Mouse (Mus musculus) megakaryocyte progenitor cell, adult 5-6 weeks (primary cell): ENCODE data around the gene Gm28372. TPM values are rescaled to one million over a fixed set of nuclear protein-coding genes. Genes with fewer than 3 reads are reported as not detected.
A peak's percentile ranks its signal among the peaks of the same experiment; 100 is the strongest.
"Not testable (repeated sequence)": the region's sequence is repeated elsewhere in the genome, so short reads cannot be mapped to it uniquely, and the experiment has no call there.

Experiments
- ATAC-seq: replicated peaks from 2 replicates; pipeline ENCODE4 v1.8.0; 2016; ENCODE audit warnings: mild to moderate bottlenecking, moderate TSS enrichment, inconsistent platforms; ENCODE audit not compliant: poor library complexity
- total RNA-seq, 2 experiments: library from RNA; stranded (forward) in 1 of 2; stranded (reverse) in 1 of 2; fragments of 157-497, 149-512 nt in 1 of 2; fragments of 200-1000 nt in 1 of 2; gene quantifications; 2 replicates each; pipeline versions ENCODE4 v1.2.3 to v1.2.4; 2015 to 2017

Gm28372 gene
- total RNA-seq (2015) (not detected in 2 replicates), total RNA-seq (2017) (not detected in 2 replicates)

DNA sequence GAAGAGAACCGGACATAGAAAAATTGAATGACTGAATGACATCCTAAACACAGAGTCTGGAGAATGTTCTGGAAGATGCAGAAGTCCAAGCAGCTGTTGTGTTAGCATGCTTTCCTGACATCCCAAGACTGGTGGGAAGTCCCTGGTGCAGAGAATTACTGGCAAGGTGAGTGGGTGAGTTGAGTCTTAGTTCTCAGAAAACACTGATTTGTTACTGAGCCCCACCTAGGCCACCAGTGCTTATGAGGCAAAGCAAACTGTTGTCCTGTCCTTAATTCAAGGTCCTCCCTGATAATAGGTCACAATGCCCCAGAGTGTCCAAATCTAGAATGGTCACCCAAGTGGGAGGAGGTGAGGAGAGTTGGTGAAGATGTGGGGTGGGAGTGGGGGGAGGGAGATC lies at the start of gene Gm28372, which contains the start of gene 1700020A23Rik:
Gm28372 (plus strand) TSS at position 301 of the 400 bp plus-strand sequence.
1700020A23Rik (plus strand) TSS at position 321 of the 400 bp plus-strand sequence.
- no peak for ATAC-seq

DNA sequence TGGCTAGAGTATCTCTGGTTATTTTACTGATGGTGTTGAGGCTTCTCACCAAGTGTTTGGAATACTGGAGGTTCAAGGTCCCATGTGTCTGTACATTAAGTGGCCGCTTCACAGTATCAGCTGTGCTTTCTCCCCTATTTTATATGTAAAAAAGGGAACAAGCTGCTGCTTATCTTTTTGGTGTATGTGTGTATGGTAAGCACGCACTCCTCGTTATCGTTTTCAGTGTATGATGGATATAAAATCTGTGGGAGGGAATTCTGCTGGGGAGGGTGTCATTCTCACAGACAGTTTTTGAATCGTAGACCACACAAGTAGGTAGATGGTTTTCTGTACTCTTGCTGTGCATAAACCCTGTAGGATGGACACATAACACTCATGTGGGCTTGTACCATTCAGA lies 47.5 kb upstream of the Gm28372 start:
- no peak for ATAC-seq

DNA sequence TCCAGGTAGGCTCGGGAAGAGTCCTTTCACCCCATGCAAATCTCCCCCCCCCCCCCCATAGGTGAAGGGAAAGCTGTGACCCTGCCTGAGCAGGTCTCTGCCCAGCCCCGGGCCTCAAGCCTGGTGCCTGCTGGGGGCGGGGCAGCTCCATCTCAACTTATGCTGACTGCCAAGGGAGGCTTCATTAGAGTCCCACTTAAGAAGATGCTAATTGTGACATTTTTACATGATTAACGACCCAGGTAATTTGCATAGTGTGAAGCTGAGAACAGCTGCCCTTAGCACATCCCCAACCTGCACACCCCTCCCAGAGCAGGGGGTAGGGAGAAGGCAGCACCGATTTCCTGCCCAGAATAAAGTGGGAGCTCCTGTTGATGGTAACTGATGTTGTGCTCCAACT lies 46.2 kb upstream of the Gm28372 start:
- ATAC-seq, result no peak

DNA sequence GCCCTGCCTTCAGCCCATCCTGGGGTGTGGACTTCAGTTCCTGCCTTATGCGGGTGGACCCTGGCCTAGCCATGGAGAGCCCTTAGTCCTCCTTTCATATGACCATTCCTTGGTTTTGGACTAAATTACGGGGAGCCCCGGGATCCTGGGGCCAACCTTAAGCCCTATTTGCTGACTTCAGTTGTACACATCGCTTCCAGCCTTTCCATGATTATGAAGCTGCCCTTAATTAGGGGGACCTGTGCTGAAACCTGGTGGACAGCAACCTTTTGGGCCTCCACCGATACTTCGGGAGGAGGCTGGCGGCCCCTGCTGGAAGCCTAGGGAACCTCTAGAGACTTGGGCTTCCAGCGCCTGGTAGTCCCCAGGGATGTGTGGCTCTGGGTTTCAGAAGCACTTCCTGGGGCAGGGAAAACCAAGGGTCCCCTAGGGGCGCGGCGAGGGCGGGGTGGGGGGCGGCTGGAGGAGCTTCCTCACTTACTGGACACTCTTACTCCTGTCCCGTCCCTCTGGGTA lies 42.5 kb upstream of the Gm28372 start:
- ATAC-seq, result peak; percentile 79

DNA sequence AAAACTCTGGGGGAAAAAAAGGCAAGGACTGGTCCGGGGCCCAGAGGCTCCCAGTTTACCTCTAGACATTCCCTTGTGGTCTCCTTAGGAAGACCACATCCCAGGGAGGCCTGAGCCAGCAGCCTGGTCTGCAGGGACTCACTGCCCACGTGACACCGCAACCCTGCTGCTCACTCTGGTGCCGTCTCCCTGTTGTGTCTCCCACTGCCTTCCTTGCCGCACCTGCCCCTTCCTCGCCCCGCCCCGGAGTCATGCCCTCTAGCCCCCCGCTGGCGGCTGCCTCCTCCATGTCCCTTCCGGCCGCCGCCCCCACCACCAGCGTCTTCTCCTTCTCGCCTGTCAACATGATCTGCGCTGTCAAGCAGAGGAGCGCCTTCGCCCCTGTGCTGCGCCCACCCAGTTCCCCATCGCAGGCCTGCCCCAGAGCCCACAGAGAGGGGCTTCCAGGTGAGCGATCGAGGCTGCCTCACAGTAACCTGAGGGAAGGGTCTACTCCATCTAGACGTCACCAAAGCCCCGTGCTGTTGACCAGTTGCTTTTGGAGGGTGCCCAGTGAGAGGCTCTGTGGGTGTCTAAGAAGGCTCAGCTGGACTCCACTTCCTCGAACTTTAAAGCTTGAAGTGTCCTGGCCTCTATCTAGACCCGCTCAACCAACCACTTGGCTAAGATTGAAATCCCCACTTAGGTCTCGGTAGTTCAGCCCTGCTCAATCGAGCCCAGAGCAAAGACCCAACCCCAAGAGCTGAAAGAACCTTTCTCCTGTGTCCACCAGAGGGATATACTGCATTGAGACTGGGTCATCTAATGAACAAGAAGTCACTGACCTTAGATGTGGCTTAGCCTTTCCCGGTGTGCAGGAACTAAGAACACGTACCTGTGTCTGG lies 39.6 kb upstream of the Gm28372 start:
- peak; percentile 33 for ATAC-seq

DNA sequence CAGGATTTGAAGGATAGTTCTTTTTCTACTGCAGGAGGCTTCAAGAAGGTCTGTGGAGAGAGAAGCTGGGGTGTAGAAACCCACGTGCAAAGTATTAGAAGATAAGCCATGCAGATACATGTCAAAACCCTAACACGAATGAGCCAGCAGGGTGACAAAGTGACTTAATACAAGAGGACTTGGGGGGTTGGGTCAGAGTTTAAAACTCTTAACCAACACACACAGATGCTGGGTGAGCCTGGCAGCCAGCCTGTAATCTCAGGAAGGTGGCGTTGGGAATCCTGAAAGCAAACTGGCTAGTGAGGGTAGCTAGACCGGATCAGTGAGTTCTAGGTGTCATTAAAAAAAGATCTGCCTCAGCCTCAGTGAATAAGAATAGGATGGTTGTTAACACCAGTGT lies 37.7 kb upstream of the Gm28372 start:
- no peak for ATAC-seq

DNA sequence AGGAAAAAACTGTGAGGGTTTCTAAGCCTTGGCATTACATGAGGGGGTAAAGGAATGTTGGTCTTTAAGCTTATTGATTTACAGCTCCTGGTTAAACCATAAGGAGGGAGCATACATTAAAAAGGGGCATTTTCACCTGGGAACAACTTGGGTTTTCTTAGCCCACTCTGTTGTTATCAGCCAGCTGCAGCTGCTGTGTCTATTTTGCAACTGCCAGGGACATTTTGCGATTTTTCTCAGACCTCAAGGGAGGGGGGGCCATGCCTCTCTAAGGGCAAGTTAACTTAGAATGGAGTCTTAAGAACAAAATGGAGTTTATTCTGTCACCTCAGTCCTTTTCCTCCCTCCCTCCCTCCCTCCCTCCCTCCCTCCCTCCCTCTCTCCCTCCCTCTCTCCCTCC lies 32.0 kb upstream of the Gm28372 start:
- not testable (repeated sequence) for ATAC-seq

DNA sequence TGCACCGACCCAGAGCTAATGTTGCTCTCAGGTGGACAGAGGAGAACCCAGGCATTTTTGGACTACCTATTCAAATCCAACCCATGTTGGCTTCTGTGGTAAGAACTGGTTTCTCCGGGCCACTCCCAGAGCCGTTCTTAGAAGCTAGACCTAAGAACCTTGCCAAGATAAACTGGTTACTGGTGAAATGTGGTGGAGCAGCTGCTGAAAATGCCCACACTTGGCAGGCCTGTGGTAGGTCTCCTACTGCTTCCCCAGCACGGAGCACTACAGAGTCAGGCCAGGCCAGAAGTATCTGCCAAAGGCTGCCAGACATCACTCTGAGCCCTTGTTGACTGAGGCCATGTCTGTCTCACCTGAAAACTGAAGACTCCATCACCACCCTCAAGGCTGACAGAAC lies 30.1 kb upstream of the Gm28372 start:
- ATAC-seq, result peak; percentile 29; the same call in 1 of the 2 replicates

DNA sequence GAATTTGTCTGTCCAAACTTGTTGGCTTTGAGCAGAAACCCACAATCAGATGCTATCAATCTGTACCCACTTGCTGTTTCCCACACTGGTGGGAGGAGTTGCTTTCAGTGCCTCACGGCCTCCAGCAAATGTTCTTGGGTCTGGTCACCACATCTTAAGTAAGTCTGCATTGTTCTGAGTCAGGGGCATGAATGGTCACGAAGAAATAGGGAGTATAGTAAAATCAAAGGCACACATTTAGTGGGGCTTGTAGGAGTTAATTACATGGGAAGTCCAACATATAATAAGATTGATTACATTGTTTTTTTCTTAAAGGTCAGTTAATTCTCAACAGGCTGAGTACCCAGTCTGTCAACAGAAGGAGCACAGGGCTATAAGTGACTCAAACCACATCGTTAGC lies 21.8 kb upstream of the Gm28372 start:
- no peak for ATAC-seq

DNA sequence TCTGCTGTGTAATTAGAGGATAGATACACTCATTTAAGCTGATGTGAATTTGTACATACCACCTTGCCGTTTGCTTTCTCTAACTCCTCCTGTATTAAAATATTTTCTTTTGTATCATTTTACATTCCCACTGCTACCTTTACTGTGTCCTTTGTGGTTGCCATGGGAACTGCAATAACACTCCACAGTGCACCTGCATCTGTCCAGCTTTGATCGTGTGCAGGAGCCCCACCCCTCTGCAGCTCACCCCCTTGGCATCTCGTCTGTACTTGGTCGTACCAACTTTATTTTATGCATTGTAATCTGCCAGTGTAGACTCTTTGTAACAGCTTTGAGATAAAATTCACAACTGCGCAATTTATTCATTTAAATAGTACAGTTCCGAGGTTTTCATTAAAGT lies 21.1 kb upstream of the Gm28372 start:
- no peak for ATAC-seq

DNA sequence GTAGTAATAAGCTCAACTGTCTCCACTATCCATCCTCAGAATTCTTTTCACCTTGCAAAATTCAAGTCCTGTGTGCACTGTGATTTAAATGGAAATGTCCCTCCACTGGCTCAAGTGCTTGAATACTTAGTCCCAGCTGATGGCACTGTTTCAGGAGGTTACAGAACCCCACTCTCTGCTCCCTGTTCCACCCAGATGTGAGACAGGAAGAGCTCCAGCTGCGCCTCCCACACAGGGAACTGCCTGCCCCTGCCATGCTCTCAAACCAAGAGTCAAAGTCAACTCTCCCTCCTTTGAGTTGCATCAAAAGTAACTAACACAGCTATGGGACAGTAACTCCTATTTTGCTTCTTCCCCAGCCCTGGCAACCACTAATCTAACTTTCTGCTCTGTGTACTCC lies 18.8 kb upstream of the Gm28372 start:
- ATAC-seq, result no peak

DNA sequence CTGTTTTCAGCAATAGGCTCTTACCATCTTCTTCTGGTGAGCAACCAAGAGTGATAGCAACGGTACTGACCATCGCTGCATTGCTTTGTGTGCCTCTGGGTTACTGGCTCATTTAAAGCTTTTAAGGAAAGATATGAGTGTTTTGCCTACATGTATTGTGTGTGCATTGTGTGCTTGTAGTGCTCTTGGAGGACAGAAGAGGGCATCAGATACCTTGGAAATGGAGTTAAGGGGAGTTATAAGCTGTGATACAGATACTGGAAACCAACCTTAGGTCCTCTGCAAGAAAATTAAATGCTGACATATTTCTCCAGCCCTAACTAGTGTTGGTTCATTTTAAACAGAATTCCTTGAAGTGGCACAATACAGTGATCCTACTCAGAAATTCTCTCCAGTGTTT lies 16.2 kb upstream of the Gm28372 start:
- ATAC-seq, result peak; percentile 89

DNA sequence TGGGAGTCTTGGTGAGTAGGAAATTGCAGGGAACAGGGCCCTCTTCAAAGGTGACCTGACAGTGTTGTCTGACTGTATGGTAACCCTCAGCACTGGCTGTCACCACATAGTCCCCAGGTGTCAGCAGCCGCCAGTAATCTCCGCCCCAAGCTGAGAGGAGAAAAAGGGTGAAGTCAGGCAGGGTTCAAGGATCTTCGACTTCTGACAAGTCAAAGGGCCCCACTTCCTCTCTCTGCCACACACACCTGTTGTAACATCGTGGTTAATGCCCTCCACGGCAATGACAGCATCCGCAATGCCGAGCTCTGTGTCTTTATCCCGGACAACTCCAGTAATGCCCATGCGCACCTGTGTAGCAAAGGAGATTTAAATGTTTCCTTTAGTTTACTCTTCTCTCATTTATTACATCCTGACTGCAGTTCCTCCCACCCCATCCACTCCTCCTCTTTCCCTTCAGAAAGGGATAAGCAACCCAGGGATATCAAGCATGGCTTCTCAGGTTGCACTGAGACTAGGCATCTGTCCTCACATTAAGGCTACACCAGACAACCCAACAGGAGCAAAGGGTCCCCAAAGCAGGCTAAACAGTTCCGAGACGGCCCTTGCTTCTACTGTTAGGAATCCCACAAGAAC lies 13.9 kb upstream of the Gm28372 start:
- ATAC-seq, result no peak

DNA sequence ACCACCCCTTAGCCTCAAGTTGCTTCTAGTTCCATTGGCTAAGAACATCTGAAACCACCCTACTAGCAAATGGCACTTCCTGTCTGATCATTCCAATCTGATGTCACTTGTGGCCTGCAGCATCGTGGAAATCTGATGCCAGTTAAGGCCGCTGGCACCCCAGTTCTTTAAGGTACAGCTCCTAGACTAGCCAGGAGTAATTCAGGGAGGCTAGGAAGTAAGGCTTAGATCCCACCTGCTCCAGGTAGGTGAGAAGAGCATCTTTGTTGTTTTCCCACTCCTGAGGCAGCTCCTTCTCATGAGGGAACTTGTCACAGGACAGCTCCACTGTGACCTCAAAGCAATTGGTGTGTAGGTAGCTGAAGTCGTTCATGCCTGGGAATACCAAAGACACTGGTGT lies 12.2 kb upstream of the Gm28372 start:
- no peak for ATAC-seq

DNA sequence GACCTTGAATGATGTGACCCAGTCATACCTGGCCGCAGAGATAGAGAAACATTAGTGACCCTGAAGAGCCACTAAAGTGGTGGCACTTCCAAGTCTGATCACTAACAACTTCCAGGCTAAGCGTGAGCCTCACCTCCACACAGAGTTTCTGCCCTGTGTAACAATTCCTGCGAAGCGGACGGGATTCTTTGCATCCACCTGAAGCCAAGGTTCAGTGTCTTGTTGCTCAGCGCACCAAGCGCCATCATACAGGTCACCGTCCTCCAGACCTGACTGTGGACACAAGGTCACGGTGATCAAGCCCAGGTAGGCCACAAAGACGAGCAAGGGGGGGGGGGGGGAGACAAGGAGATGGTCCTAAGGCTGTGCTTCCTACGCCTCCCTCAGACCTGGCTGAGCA lies 9.3 kb upstream of the Gm28372 start:
- no peak for ATAC-seq

DNA sequence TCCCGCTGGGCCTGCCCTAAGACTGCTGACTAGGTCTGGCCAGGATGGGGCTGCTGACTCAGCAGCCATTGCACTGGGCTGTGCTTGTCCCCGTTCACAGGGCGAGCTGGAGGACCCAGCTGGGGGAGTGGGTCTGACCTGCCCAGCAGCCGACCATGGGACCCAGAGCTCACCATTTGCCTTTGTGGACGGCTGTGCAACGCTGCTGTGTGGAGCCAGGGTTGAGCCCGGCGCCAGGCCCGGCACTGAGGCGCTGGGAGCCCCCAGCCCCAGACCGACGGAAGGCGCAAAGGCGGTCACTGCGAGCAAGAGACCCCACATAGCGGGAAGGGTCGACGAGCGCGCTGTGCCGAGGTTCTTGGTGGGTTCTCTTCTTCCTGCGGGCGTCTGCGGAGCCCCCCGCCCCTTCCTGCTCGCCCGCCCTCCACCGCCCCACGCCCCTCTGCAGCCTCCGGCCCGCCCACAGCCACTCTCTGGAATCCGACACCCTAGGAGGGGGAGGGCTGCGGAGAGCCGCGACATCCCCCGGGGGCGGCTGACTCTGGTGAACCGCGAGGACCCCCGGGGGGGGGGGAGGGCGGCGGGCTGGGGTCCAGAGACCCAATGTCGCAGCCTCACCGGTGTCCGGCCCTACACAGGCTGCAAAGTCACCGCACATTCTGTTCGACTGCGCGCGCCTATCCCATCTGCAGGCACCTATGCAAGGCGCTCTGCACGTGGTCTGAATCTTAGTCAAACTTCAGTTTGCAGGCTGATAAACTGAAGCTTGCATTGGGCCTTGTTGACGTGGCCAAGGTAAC lies 7.7 kb upstream of the Gm28372 start, which contains the start of gene Cpxm1:
Cpxm1 (minus strand) TSS at position 389 of the 800 bp plus-strand sequence.
- peak; percentile 56 for ATAC-seq

DNA sequence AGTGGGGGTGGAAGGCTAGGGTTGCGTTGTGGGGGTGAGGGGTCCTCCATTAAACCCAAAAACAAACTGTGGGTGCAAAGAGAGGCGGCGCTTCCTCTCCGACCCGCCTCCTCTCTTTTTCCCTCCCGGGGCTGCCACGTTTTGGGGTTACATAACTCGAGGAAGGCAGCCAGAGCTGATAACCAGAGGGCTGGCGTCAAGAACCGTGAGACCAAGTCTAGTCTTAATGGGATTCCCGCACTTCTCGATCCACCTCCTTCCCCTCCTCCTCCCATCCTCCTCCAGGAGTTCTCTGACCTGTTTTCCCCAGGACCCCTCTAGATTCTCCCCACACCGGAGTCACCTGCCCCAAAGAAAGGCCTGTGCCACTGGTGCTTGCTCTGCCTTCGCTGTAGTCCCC lies 6.9 kb upstream of the Gm28372 start:
- ATAC-seq, result peak; percentile 62

DNA sequence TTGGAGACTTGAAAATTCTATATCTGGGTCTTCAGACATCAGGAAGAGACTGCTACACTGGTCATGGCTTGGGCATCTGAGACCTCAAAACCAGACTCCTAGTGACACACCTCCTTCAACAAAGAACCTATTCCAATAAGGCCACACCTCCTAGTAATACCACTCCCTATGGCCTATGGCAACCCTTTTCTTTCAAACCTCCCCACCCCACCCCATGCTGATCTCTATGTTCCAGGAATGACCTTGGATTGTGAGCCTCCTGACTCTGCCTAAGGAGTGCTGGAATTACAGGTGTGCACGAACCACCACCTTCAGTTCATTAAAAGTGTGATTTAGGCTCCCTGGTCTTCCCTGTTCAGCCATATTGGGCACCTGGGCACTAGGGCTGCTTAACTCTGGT lies 5.0 kb upstream of the Gm28372 start:
- no peak for ATAC-seq

DNA sequence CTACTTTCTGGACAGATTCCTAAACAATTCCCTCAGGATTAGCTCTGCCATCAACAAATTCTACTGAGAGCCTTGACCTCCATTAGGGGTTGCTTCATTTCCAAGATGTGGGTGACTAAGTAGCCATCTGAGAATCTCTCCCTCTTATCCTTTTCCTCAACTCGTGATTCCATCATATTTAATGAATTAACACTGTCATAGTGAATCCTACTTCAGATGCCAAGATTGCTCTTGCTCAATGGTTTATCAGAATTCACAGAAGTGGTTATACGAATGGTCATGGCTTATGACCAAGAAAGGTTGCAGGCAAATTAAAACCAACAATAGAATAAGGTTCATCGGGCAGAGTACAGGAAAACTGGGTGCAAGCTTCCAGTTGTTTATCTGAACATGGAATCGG lies 3.1 kb upstream of the Gm28372 start:
- no peak for ATAC-seq

DNA sequence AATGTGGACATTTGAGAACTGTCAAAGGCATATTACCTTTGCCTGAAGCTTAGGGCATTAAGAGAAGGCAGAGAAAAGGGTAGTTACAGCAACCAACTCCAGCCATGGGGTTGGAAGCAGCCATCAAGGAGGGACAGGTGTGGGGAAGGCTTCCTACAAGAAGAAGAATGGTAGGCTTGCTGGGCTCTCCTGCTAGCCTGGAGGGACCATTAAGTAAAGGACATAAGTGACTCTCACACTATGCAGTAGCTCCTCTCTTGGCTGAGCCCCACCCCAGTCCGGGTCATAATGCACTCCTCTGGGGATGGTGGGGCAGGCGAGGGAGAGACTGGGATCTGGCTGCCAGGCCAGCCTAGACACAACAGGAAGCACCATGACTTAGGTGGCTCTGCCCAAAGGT lies 1.1 kb downstream of the Gm28372 start, which contains the start of gene Tmem239:
Tmem239 (plus strand) TSS at position 301 of the 400 bp plus-strand sequence.
- ATAC-seq, result no peak

DNA sequence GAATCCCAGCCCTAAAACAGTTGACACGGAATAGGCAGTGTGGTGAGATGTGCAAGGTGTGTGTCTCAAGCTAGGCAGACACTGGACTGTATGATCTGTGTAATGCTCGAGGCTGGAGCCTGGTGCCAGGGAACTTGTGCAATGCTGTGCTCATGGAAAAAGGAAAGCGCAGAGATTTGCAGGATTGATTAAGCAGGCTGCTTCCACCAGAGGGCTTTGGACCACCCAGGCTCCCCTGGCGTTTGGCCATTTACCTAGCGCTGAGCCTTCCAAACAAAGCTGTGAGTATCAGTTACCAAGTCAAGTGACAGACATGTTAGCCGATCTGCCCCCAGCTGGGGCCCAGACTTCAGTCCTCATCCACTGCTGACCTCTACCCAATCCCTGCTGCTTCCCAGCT lies 3.2 kb downstream of the Gm28372 start:
- ATAC-seq, result no peak
